Mouse (Mus musculus) CD4-positive, CD25-positive, alpha-beta regulatory T cell, adult 2 months (primary cell): ENCODE results near the gene Ints14.
"Not testable (repeated sequence)": the region's sequence is repeated elsewhere in the genome, so short reads cannot be mapped to it uniquely, and the experiment has no call there.

Experiments used
- DNase-seq: peaks from one replicate; pipeline ENCODE4 v3.0.0-alpha.2; 2012; ENCODE audit warnings: low read depth, low spot score

Ints14 gene

GRCm38 (mm10) chr9:65018588-65019121 lies 58.0 kb downstream of the Ints14 start:
- peak; percentile 64 for DNase-seq

GRCm38 (mm10) chr9:65019146-65019545 lies 58.4 kb downstream of the Ints14 start:
- DNase-seq: no peak

- DNase-seq: no peak
Measured at GRCm38 (mm10) chr9:65020128-65020527, 59.4 kb downstream of the Ints14 start.

- peak; percentile 93 for DNase-seq
Measured at GRCm38 (mm10) chr9:65020991-65021886, 60.5 kb downstream of the Ints14 start, which contains the start of gene Hacd3. Gene Hacd3, minus strand, starts transcription at chr9:65021693.

GRCm38 (mm10) chr9:65021887-65022579 lies 61.3 kb downstream of the Ints14 start:
- DNase-seq: no peak

- peak; percentile 44 for DNase-seq
Measured at GRCm38 (mm10) chr9:65022580-65023135, 62.0 kb downstream of the Ints14 start.

GRCm38 (mm10) chr9:65023447-65023846 lies 62.7 kb downstream of the Ints14 start:
- no peak for DNase-seq

- DNase-seq: no peak
Measured at GRCm38 (mm10) chr9:65027241-65027640, 66.5 kb downstream of the Ints14 start.

GRCm38 (mm10) chr9:65028313-65028712 lies 67.6 kb downstream of the Ints14 start:
- no peak for DNase-seq

GRCm38 (mm10) chr9:65031355-65031754 lies 70.7 kb downstream of the Ints14 start:
- DNase-seq: not testable (repeated sequence)

- no peak for DNase-seq
Measured at GRCm38 (mm10) chr9:65031894-65032268, 71.2 kb downstream of the Ints14 start.

GRCm38 (mm10) chr9:65032269-65033108 lies 71.8 kb downstream of the Ints14 start, which contains the start of gene Dpp8:
Gene Dpp8, plus strand, starts transcription at chr9:65032414.
- peak; percentile 96 for DNase-seq

- no peak for DNase-seq
Measured at GRCm38 (mm10) chr9:65036456-65036855, 75.8 kb downstream of the Ints14 start.
